ENCODE assay signal across 13 mouse cellular contexts in the genomic region with DNA sequence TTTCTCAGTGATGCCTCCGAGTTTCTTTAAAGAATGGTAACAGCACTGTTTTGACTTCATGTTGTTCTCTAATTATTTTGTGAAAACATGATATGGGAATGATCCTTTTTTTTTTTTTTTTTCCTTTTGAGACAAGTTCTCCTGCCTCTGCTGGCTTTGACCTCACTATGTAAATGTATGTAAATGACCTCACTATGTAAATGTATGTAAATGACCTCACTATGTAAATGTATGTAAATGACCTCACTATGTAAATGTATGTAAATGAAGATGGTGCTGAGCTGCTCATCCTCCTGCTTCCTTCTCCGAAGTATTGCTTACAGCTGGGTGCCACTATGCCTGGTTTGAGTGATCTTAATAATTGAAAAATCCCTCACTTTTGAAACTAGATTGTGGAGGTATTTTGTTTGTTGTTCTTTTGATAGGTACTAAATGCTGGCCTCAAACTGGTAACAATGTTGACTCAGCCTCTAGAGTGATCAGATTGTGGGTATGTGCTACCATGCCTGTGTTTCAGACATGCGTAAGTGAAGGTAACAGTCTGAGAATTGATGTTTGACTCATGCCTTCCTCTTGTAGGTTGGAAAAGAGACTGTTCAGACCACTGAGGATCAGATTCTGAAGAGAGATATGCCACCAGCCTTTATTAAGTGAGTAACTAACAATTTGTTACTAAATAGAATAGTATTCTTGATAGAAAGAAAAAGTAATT. TPM values are rescaled to one million over a fixed set of nuclear protein-coding genes. Genes with fewer than 3 reads are reported as not detected.
DNase-seq lines count a peak whose midpoint lies in the region; ATAC-seq lines count a peak whose summit lies in the region.
"Had no signal": no experiment of that assay in that cellular context is flagged by ENCODE, and none has a peak within 500 bp of the region (broad histone marks: within the 10 kb centered on the region; RNA-seq: fewer than 3 reads in every experiment).

No protein-coding gene starts in this region.

- no peaks in the 10 kb centered on the region for H3K36me3 ChIP-seq in midbrain, embryonic 13.5 days
- no peaks in the 10 kb centered on the region for H3K36me3 ChIP-seq in midbrain, embryonic 10.5 days
- no peaks in the 10 kb centered on the region for H3K36me3 ChIP-seq in forebrain, embryonic 12.5 days (replicated peaks)
- H3K36me3 ChIP-seq in hindbrain, embryonic 16.5 days (ENCODE audit: control insufficient read depth, insufficient read depth, low read length) = no peaks in the 10 kb centered on the region

- no peaks in the 10 kb centered on the region for H3K9me3 ChIP-seq in midbrain, embryonic 13.5 days
- no peaks in the 10 kb centered on the region for H3K9me3 ChIP-seq in midbrain, embryonic 10.5 days (replicated peaks)
- no peaks in the 10 kb centered on the region for H3K9me3 ChIP-seq in forebrain, embryonic 12.5 days
- no peaks in the 10 kb centered on the region for H3K9me3 ChIP-seq in hindbrain, embryonic 16.5 days (ENCODE audit: control insufficient read depth, low read length)

- no peak for DNase-seq in midbrain, embryonic 10.5 days (ENCODE audit: low spot score)
- no peak for DNase-seq in adrenal gland, postnatal 4 days (ENCODE audit: low spot score in 2 of 2)
- no peak for DNase-seq in thymus, adult 18-20 months
- DNase-seq: cerebellum, adult 11-12 months; heart, adult 18-20 months; kidney, postnatal 10 days had no signal

- ATAC-seq in midbrain, embryonic 13.5 days = peak; percentile 69; the same call in 1 of the 2 replicates
- peak; percentile 93 for ATAC-seq in forebrain, embryonic 12.5 days (ENCODE audit: low FRiP score)
- 0 out of 2 replicates have a peak, but pooled peaks have one; percentile 48 for ATAC-seq in hindbrain, embryonic 16.5 days
- ATAC-seq in granulocyte monocyte progenitor cell, adult 5-6 weeks (replicated peaks; ENCODE audit: poor library complexity, severe bottlenecking) = no peak
- ATAC-seq: activated CD4-positive, CD25-positive, alpha-beta regulatory T cell, adult 4 months; intestine, embryonic 16.5 days had no signal

- 68% methylated on average over 3 of the region's 3 CpGs for WGBS in midbrain, embryonic 13.5 days
- 94% methylated on average over 3 of the region's 3 CpGs for WGBS in midbrain, embryonic 10.5 days
- WGBS in forebrain, embryonic 12.5 days = 49% methylated on average over 3 of the region's 3 CpGs
- WGBS in hindbrain, embryonic 16.5 days = 38% methylated on average over 3 of the region's 3 CpGs

- H3K4me3 ChIP-seq in midbrain, embryonic 13.5 days (replicated peaks) = no peak overlapping the region
- no peak overlapping the region for H3K4me3 ChIP-seq in midbrain, embryonic 10.5 days
- H3K4me3 ChIP-seq in forebrain, embryonic 12.5 days (replicated peaks) = no peak overlapping the region
- H3K4me3 ChIP-seq in hindbrain, embryonic 16.5 days (ENCODE audit: low read length) = no peak overlapping the region

- no peaks in the 10 kb centered on the region for H3K27me3 ChIP-seq in midbrain, embryonic 13.5 days
- no peaks in the 10 kb centered on the region for H3K27me3 ChIP-seq in midbrain, embryonic 10.5 days (ENCODE audit: low read depth, poor library complexity, severe bottlenecking)
- no peaks in the 10 kb centered on the region for H3K27me3 ChIP-seq in forebrain, embryonic 12.5 days
- H3K27me3 ChIP-seq in hindbrain, embryonic 16.5 days (replicated peaks; ENCODE audit: control insufficient read depth, insufficient read depth, low read length) = no peaks in the 10 kb centered on the region

- no peak overlapping the region for H3K9ac ChIP-seq in midbrain, embryonic 13.5 days (replicated peaks)
- H3K9ac ChIP-seq in forebrain, embryonic 12.5 days = no peak overlapping the region
- no peak overlapping the region for H3K9ac ChIP-seq in hindbrain, embryonic 16.5 days (ENCODE audit: low read depth, low read length)

- H3K4me2 ChIP-seq in midbrain, embryonic 13.5 days (replicated peaks) = no peak overlapping the region
- no peak overlapping the region for H3K4me2 ChIP-seq in forebrain, embryonic 12.5 days
- no peak overlapping the region for H3K4me2 ChIP-seq in hindbrain, embryonic 16.5 days (ENCODE audit: low read length)
- H3K4me2 ChIP-seq: liver, embryonic 11.5 days had no signal

- H3K4me1 ChIP-seq in midbrain, embryonic 13.5 days (replicated peaks) = peaks cover 29% of the 10 kb centered on the region
- peaks cover 16% of the 10 kb centered on the region for H3K4me1 ChIP-seq in midbrain, embryonic 10.5 days
- peaks cover 23% of the 10 kb centered on the region for H3K4me1 ChIP-seq in forebrain, embryonic 12.5 days
- peaks cover 10% of the 10 kb centered on the region for H3K4me1 ChIP-seq in hindbrain, embryonic 16.5 days (ENCODE audit: control insufficient read depth, insufficient read depth, low read depth, low read length)

- H3K27ac ChIP-seq in midbrain, embryonic 13.5 days = peak overlapping the region; percentile 58
- no peak overlapping the region for H3K27ac ChIP-seq in midbrain, embryonic 10.5 days (replicated peaks)
- 0 out of 2 replicates have a peak overlapping the region, but pooled peaks have one; percentile 22 for H3K27ac ChIP-seq in forebrain, embryonic 12.5 days
- H3K27ac ChIP-seq in hindbrain, embryonic 16.5 days (ENCODE audit: low read depth, low read length) = peak overlapping the region; percentile 20; the same call in 1 of the 2 replicates

RNA-seq across cellular contexts. Expression of a gene that starts 37.9 kb away (rescaled TPM):
- 9.7 and 11.2 TPM in 2 replicates for polyA plus RNA-seq in midbrain, embryonic 13.5 days (2015; fragmentation: Nextera tagmentation; extraction: Ambion mirVana)
- polyA plus RNA-seq in midbrain, embryonic 10.5 days (2016; fragmentation: Nextera tagmentation; extraction: Ambion mirVana) = 29.6 and 30.1 TPM in 2 replicates
- 20.0 and 21.4 TPM in 2 replicates for polyA plus RNA-seq in forebrain, embryonic 12.5 days (2016; fragmentation: Nextera tagmentation; extraction: Ambion mirVana)
- 14.8 and 20.6 TPM in 2 replicates for polyA plus RNA-seq in hindbrain, embryonic 16.5 days (2015; fragmentation: Nextera tagmentation; extraction: Ambion mirVana)
- 10 to 100 TPM; 86.9 to 90.2 TPM for total RNA-seq in adrenal gland, postnatal 4 days (2021)
- 29.0 and 29.8 TPM in 2 replicates for total RNA-seq in granulocyte monocyte progenitor cell, adult 5-6 weeks (2014; fragmentation: Nextera tagmentation)
- total RNA-seq in granulocyte monocyte progenitor cell, adult 5-6 weeks (2017) = 25.2 and 25.4 TPM in 2 replicates
